Mouse (Mus musculus) megakaryocyte, embryonic 14.5 days (primary cell): ENCODE measurements at regions not wholly inside any gene's neighbourhood (a gene's known extent, or its start where the extent isn't known, plus 50 kb on each side); places are given as distances from the start of the nearest gene placed in this dataset.

Source experiments
- FLI1 ChIP-seq: IDR thresholded peaks from 2 replicates; pipeline ENCODE4 v1.6.1; 2012; ENCODE audit warnings: low read length, inconsistent platforms, mixed read lengths
- GATA1 ChIP-seq: IDR thresholded peaks from 3 replicates; pipeline ENCODE4 v1.6.1; 2012; ENCODE audit warnings: mixed read lengths, low read length, inconsistent platforms, borderline replicate concordance

GRCm38 (mm10) chr5:119507709-119508108, 162.8 kb upstream of the Tbx3 start:
- TF ChIP-seq GATA1 (no peak), FLI1 (no peak)
